Mouse (Mus musculus): ENCODE data around the gene Cphx3.
"Not testable (repeated sequence)": the region's sequence is repeated elsewhere in the genome, so short reads cannot be mapped to it uniquely, and the experiment has no call there.

DNA sequence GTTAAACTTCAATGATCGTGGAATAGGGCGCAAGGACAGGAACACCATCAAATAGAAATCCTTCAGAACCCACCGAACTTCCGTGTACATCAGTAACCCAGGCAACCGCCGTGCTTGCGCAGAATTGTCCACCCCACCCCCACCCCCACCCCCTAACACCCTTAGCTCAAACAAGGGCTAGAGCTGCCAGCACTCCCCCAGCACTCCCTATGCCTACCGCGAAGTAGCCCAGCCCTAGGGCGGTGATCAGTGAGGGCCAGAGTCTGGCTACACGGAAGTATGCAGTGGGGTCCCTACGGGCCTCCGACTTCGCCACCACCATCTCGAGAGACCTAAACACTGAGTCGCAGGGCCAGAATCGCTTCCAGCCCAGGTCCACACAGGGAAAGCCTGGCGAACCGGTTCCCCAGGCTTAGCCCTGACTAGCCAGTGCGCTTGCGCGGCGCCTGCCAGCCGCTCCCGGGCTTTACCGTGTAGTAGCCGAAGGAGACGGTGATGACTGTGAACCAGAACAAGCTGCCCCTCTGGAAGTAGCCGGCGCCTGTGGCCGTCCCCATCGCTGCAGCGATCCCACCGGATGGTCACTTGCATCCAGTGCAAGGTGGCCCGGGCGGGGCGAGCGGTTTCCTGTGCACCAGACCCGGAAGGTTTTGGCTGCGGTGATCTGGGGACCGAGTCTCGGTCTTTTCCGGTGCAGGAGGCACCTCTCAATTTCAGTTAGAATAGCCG lies 124.3 kb downstream of the Cphx3 start:
- not testable (repeated sequence) for TF ChIP-seq CTCF (IDR thresholded peaks at IDR 0.05; ENCODE audit: control insufficient read depth, insufficient read depth, insufficient replicate concordance, low read depth, low read length); POLR2A (IDR thresholded peaks at IDR 0.05; ENCODE audit: control insufficient read depth, low read depth, low read length)

All from testis, adult 2 months (tissue).